Mouse (Mus musculus) hindbrain, embryonic 16.5 days (tissue): ENCODE measurements at regions not wholly inside any gene's neighbourhood (a gene's known extent, or its start where the extent isn't known, plus 50 kb on each side); places are given as distances from the start of the nearest gene placed in this dataset.

Source experiments
- ATAC-seq: fragments of 200-750 bp; cut with Nextera tagmentation; 2 replicates; pipeline ENCODE4 v1.8.0; 2017; ENCODE audit warnings: moderate TSS enrichment, moderate library complexity
- H3K27ac ChIP-seq: fragments of 300-500 bp; sonication (generic); 2 replicates; pipeline ENCODE4 v1.5.1; 2014; ENCODE audit warnings: low read depth, mild to moderate bottlenecking, control low read depth, low read length, moderate library complexity
- H3K27me3 ChIP-seq: fragments of 300-500 bp; sonication (generic); replicated peaks from 2 replicates; pipeline ENCODE4 v1.6.1; 2014; ENCODE audit warnings: low read length; ENCODE audit not compliant: control insufficient read depth, insufficient read depth
- H3K36me3 ChIP-seq: fragments of 300-500 bp; sonication (generic); 2 replicates; pipeline ENCODE4 v1.6.1; 2014; ENCODE audit warnings: mild to moderate bottlenecking, low read length, moderate library complexity, mixed read lengths; ENCODE audit not compliant: control insufficient read depth, insufficient read depth
- H3K4me1 ChIP-seq: fragments of 300-500 bp; sonication (generic); 2 replicates; pipeline ENCODE4 v1.6.1; 2014; ENCODE audit warnings: low read depth, low read length; ENCODE audit not compliant: control insufficient read depth, insufficient read depth
- H3K4me2 ChIP-seq: fragments of 300-500 bp; sonication (generic); 2 replicates; pipeline ENCODE4 v1.6.1; 2014; ENCODE audit warnings: mild to moderate bottlenecking, low read length, control low read depth, moderate library complexity
- H3K4me3 ChIP-seq: fragments of 300-500 bp; sonication (generic); 2 replicates; pipeline ENCODE4 v1.5.1; 2014; ENCODE audit warnings: mild to moderate bottlenecking, low read length, control low read depth, moderate library complexity
- H3K9ac ChIP-seq: fragments of 300-500 bp; sonication (generic); 2 replicates; pipeline ENCODE4 v1.6.1; 2014; ENCODE audit warnings: low read depth, mild to moderate bottlenecking, control low read depth, low read length, moderate library complexity
- H3K9me3 ChIP-seq: fragments of 300-500 bp; sonication (generic); 2 replicates; pipeline ENCODE4 v1.6.1; 2014; ENCODE audit warnings: mild to moderate bottlenecking, low read length, moderate library complexity; ENCODE audit not compliant: control insufficient read depth
- WGBS: fragments of 180-500 bp; shearing (Covaris S2); extraction: QIAGEN DNeasy Blood & Tissue Kit; methylation state at CpG from one replicate; pipeline ENCODE4 v1.1.7; 2014; 5-methylcytosine and 5-hydroxymethylcytosine counted together

GRCm38 (mm10) chr5:58394277-58394676 lies 676.5 kb downstream of the Pcdh7 start:
- Histone ChIP-seq H3K27ac (no peak overlapping the region), H3K9ac (no peak overlapping the region), H3K4me3 (no peak overlapping the region), H3K9me3 (no peaks in the 10 kb centered on the region), H3K4me1 (no peaks in the 10 kb centered on the region), H3K36me3 (no peaks in the 10 kb centered on the region), H3K4me2 (no peak overlapping the region), H3K27me3 (no peaks in the 10 kb centered on the region)
- 93% methylated on average over 1 of the region's 1 CpGs for WGBS
- ATAC-seq: no peak

- no peak overlapping the region for H3K27ac ChIP-seq
- 54% methylated on average over 2 of the region's 2 CpGs for WGBS
- H3K4me2 ChIP-seq: no peak overlapping the region
- peak; percentile 68 for ATAC-seq
- no peak overlapping the region for H3K4me3 ChIP-seq
- H3K9me3 ChIP-seq: no peaks in the 10 kb centered on the region
- no peak overlapping the region for H3K9ac ChIP-seq
- no peaks in the 10 kb centered on the region for H3K27me3 ChIP-seq
- H3K4me1 ChIP-seq: no peaks in the 10 kb centered on the region
- H3K36me3 ChIP-seq: no peaks in the 10 kb centered on the region
Observed at GRCm38 (mm10) chr5:58428265-58428664, 710.5 kb downstream of the Pcdh7 start.

- Histone ChIP-seq H3K4me3 (no peak overlapping the region), H3K4me1 (no peaks in the 10 kb centered on the region), H3K9me3 (no peaks in the 10 kb centered on the region), H3K9ac (no peak overlapping the region), H3K4me2 (no peak overlapping the region), H3K36me3 (no peaks in the 10 kb centered on the region), H3K27me3 (no peaks in the 10 kb centered on the region), H3K27ac (no peak overlapping the region)
- no peak for ATAC-seq
- 20% methylated on average over 1 of the region's 1 CpGs for WGBS
Observed at GRCm38 (mm10) chr5:58436432-58436831, 718.7 kb downstream of the Pcdh7 start.
